Mouse (Mus musculus) lung, embryonic 15.5 days (tissue): Measurements from ENCODE around the gene Hoxd9. TPM values are rescaled to one million over a fixed set of nuclear protein-coding genes. Genes with fewer than 3 reads are reported as not detected.

ENCODE experiments used
- ATAC-seq: fragments of 200-750 bp; cut with Nextera tagmentation; 2 replicates; pipeline ENCODE4 v1.8.0; 2017; ENCODE audit warnings: moderate number of reproducible peaks, borderline replicate concordance; ENCODE audit not compliant: low FRiP score, low TSS enrichment; ENCODE audit errors: extremely low read depth
- H3K27ac ChIP-seq: fragments of 300-500 bp; sonication (generic); 2 replicates; pipeline ENCODE4 v1.5.1; 2015; ENCODE audit warnings: moderate library complexity, mild to moderate bottlenecking, inconsistent platforms
- H3K27me3 ChIP-seq: fragments of 300-500 bp; sonication (generic); 2 replicates; pipeline ENCODE4 v1.6.1; 2015; ENCODE audit warnings: inconsistent platforms
- H3K36me3 ChIP-seq: fragments of 300-500 bp; sonication (generic); 2 replicates; pipeline ENCODE4 v1.6.1; 2015; ENCODE audit warnings: inconsistent platforms
- H3K4me1 ChIP-seq: fragments of 300-500 bp; sonication (generic); 2 replicates; pipeline ENCODE4 v1.6.1; 2015; ENCODE audit warnings: inconsistent platforms
- H3K4me2 ChIP-seq: fragments of 300-500 bp; sonication (generic); 2 replicates; pipeline ENCODE4 v1.6.1; 2015; ENCODE audit warnings: inconsistent platforms, mild to moderate bottlenecking, moderate library complexity
- H3K4me3 ChIP-seq: fragments of 300-500 bp; sonication (generic); 2 replicates; pipeline ENCODE4 v1.5.1; 2015; ENCODE audit warnings: mild to moderate bottlenecking, inconsistent platforms
- H3K9ac ChIP-seq: fragments of 300-500 bp; sonication (generic); 2 replicates; pipeline ENCODE4 v1.6.1; 2015; ENCODE audit warnings: inconsistent platforms
- H3K9me3 ChIP-seq: fragments of 300-500 bp; sonication (generic); 2 replicates; pipeline ENCODE4 v1.6.1; 2016; ENCODE audit warnings: inconsistent platforms
- WGBS: fragments of 180-500 bp; shearing (Covaris S2); methylation state at CpG from one replicate; pipeline ENCODE4 v1.1.7; 2015; 5-methylcytosine and 5-hydroxymethylcytosine counted together
- polyA plus RNA-seq: library from polyadenylated mRNA; unstranded; fragments of >200 nt; fragmentation: Nextera tagmentation; extraction: Ambion mirVana; gene quantifications from 2 replicates; pipeline ENCODE4 v1.2.1, GENCODE M21; 2015

The Hoxd9 gene
- polyA plus RNA-seq, 1 experiment from 2014 or later = 0.44 TPM

- Histone ChIP-seq H3K4me2 (peak overlapping the region; percentile 27), H3K4me1 (no peaks in the 10 kb centered on the region), H3K27me3 (peaks cover 99% of the 10 kb centered on the region), H3K4me3 (peak overlapping the region; percentile 11), H3K9ac (no peak overlapping the region), H3K9me3 (no peaks in the 10 kb centered on the region), H3K27ac (no peak overlapping the region), H3K36me3 (no peaks in the 10 kb centered on the region)
- ATAC-seq = no peak
- 1% methylated on average over 43 of the region's 43 CpGs for WGBS
Observed at GRCm38 (mm10) chr2:74726973-74727639, 29.6 kb downstream of the Hoxd9 start.

- ATAC-seq = peak; percentile 19; the same call in 1 of the 2 replicates
- no peaks in the 10 kb centered on the region for H3K36me3 ChIP-seq
- 0 out of 2 replicates have a peak, but pooled peaks cover 3% of the 10 kb centered on the region for H3K4me1 ChIP-seq
- no peaks in the 10 kb centered on the region for H3K9me3 ChIP-seq
- H3K4me3 ChIP-seq = peak overlapping the region; percentile 11
- peak overlapping the region; percentile 27 for H3K4me2 ChIP-seq
- no peak overlapping the region for H3K9ac ChIP-seq
- WGBS = 2% methylated on average over 25 of the region's 25 CpGs
- no peak overlapping the region for H3K27ac ChIP-seq
- peaks cover 99% of the 10 kb centered on the region for H3K27me3 ChIP-seq
Observed at GRCm38 (mm10) chr2:74727640-74728302, 30.2 kb downstream of the Hoxd9 start.

GRCm38 (mm10) chr2:74728303-74728680 lies 30.8 kb downstream of the Hoxd9 start:
- WGBS = 18% methylated on average over 13 of the region's 13 CpGs
- Histone ChIP-seq H3K27ac (no peak overlapping the region), H3K4me3 (no peak overlapping the region), H3K36me3 (no peaks in the 10 kb centered on the region), H3K4me1 (0 out of 2 replicates have a peak, but pooled peaks cover 4% of the 10 kb centered on the region), H3K9me3 (no peaks in the 10 kb centered on the region), H3K9ac (no peak overlapping the region), H3K27me3 (peaks cover 99% of the 10 kb centered on the region), H3K4me2 (no peak overlapping the region)
- no peak for ATAC-seq

GRCm38 (mm10) chr2:74730331-74730730 lies 32.8 kb downstream of the Hoxd9 start:
- WGBS = 15% methylated on average over 8 of the region's 8 CpGs
- Histone ChIP-seq H3K4me2 (no peak overlapping the region), H3K9ac (no peak overlapping the region), H3K9me3 (no peaks in the 10 kb centered on the region), H3K36me3 (no peaks in the 10 kb centered on the region), H3K27me3 (peaks cover 99% of the 10 kb centered on the region), H3K4me3 (no peak overlapping the region), H3K4me1 (0 out of 2 replicates have a peak, but pooled peaks cover 4% of the 10 kb centered on the region), H3K27ac (no peak overlapping the region)
- ATAC-seq = no peak

GRCm38 (mm10) chr2:74731055-74731454 lies 33.5 kb downstream of the Hoxd9 start:
- H3K36me3 ChIP-seq = no peaks in the 10 kb centered on the region
- no peak overlapping the region for H3K9ac ChIP-seq
- H3K9me3 ChIP-seq = no peaks in the 10 kb centered on the region
- H3K27me3 ChIP-seq = peaks cover 99% of the 10 kb centered on the region
- no peak overlapping the region for H3K4me2 ChIP-seq
- no peak overlapping the region for H3K27ac ChIP-seq
- H3K4me1 ChIP-seq = peaks cover 10% of the 10 kb centered on the region; the same call in 1 of the 2 replicates
- no peak overlapping the region for H3K4me3 ChIP-seq
- no peak for ATAC-seq

- Histone ChIP-seq H3K27me3 (peaks cover 99% of the 10 kb centered on the region), H3K4me1 (peaks cover 12% of the 10 kb centered on the region; the same call in 1 of the 2 replicates), H3K4me3 (no peak overlapping the region), H3K27ac (no peak overlapping the region), H3K9ac (no peak overlapping the region), H3K9me3 (no peaks in the 10 kb centered on the region), H3K4me2 (no peak overlapping the region), H3K36me3 (no peaks in the 10 kb centered on the region)
- no peak for ATAC-seq
- WGBS = 12% methylated on average over 9 of the region's 9 CpGs
Observed at GRCm38 (mm10) chr2:74731799-74732512, 34.4 kb downstream of the Hoxd9 start.

- Histone ChIP-seq H3K27ac (no peak overlapping the region), H3K9ac (no peak overlapping the region), H3K9me3 (no peaks in the 10 kb centered on the region), H3K4me1 (peaks cover 12% of the 10 kb centered on the region; the same call in 1 of the 2 replicates), H3K36me3 (no peaks in the 10 kb centered on the region), H3K27me3 (peaks cover 99% of the 10 kb centered on the region), H3K4me2 (0 out of 2 replicates have a peak overlapping the region, but pooled peaks have one; percentile 10), H3K4me3 (peak overlapping the region; percentile 8; the same call in 1 of the 2 replicates)
- no peak for ATAC-seq
- WGBS = under 1% methylated on average over 52 of the region's 52 CpGs
Observed at GRCm38 (mm10) chr2:74732513-74733316, 35.2 kb downstream of the Hoxd9 start.

- 4% methylated on average over 14 of the region's 16 CpGs for WGBS
- Histone ChIP-seq H3K4me3 (no peak overlapping the region), H3K9me3 (no peaks in the 10 kb centered on the region), H3K27ac (no peak overlapping the region), H3K36me3 (no peaks in the 10 kb centered on the region), H3K27me3 (peaks cover 99% of the 10 kb centered on the region), H3K4me1 (peaks cover 12% of the 10 kb centered on the region; the same call in 1 of the 2 replicates), H3K4me2 (no peak overlapping the region), H3K9ac (no peak overlapping the region)
- ATAC-seq = no peak
Observed at GRCm38 (mm10) chr2:74733317-74733661, 35.8 kb downstream of the Hoxd9 start.

GRCm38 (mm10) chr2:74733765-74734164 lies 36.2 kb downstream of the Hoxd9 start:
- no peak overlapping the region for H3K9ac ChIP-seq
- ATAC-seq = no peak
- peaks cover 99% of the 10 kb centered on the region for H3K27me3 ChIP-seq
- H3K27ac ChIP-seq = no peak overlapping the region
- peaks cover 12% of the 10 kb centered on the region; the same call in 1 of the 2 replicates for H3K4me1 ChIP-seq
- H3K4me2 ChIP-seq = no peak overlapping the region
- H3K36me3 ChIP-seq = no peaks in the 10 kb centered on the region
- no peaks in the 10 kb centered on the region for H3K9me3 ChIP-seq
- H3K4me3 ChIP-seq = no peak overlapping the region
- 4% methylated on average over 6 of the region's 6 CpGs for WGBS

GRCm38 (mm10) chr2:74734451-74734850 lies 36.9 kb downstream of the Hoxd9 start:
- 3% methylated on average over 13 of the region's 13 CpGs for WGBS
- no peak overlapping the region for H3K4me2 ChIP-seq
- no peaks in the 10 kb centered on the region for H3K9me3 ChIP-seq
- H3K4me1 ChIP-seq = peaks cover 12% of the 10 kb centered on the region; the same call in 1 of the 2 replicates
- no peak overlapping the region for H3K9ac ChIP-seq
- no peaks in the 10 kb centered on the region for H3K36me3 ChIP-seq
- H3K4me3 ChIP-seq = no peak overlapping the region
- H3K27me3 ChIP-seq = peaks cover 99% of the 10 kb centered on the region
- H3K27ac ChIP-seq = no peak overlapping the region
- ATAC-seq = no peak

- H3K27me3 ChIP-seq = peaks cover 100% of the 10 kb centered on the region
- no peak overlapping the region for H3K27ac ChIP-seq
- no peak overlapping the region for H3K4me3 ChIP-seq
- H3K9me3 ChIP-seq = no peaks in the 10 kb centered on the region
- no peak overlapping the region; the same call in 1 of the 2 replicates for H3K4me2 ChIP-seq
- ATAC-seq = no peak
- no peaks in the 10 kb centered on the region for H3K36me3 ChIP-seq
- 5% methylated on average over 27 of the region's 27 CpGs for WGBS
- peaks cover 13% of the 10 kb centered on the region for H3K4me1 ChIP-seq
- H3K9ac ChIP-seq = no peak overlapping the region
Observed at GRCm38 (mm10) chr2:74734996-74735811, 37.7 kb downstream of the Hoxd9 start.
